Mouse (Mus musculus): ENCODE measurements around the gene Hspb8.

Hspb8 gene

DNA sequence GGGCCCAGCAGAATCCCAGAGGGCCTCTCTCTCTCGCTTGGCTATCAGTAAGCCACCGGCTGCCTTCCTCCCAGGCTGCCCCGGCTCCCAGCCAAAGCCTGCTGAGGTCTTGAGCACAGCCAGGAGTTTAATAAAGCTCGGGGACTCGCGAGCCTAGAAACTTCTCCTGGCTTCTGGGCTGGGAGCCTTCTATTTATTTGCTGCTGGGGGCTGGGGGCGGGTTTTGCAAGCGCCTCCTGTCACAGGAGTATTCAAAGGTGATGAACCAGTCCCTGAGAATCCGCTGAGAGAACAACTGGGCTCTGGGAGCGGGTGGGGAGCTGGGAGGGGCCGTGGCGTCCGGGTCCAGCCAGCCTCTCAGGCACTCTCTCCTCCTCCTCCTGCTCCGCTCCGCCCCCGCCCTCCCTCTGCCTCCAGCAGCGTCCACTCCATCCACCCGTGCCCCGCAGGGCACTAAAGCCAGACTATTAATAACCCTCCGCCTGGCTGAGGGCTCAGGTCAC is at the start of gene Hspb8:
Gene Hspb8 (minus strand): TSS at position 166 of the 503 bp plus-strand sequence.
- no peak for DNase-seq (ENCODE audit: low read depth, low spot score)

GRCm38 (mm10) chr5:116461354-116462042 is 38.8 kb upstream of the Hspb8 start:
- DNase-seq (ENCODE audit: low read depth, low spot score), result no peak

- DNase-seq (ENCODE audit: low read depth, low spot score), result no peak
Observed at GRCm38 (mm10) chr5:116459970-116460369, 37.3 kb upstream of the Hspb8 start.

GRCm38 (mm10) chr5:116457791-116458190 is 35.1 kb upstream of the Hspb8 start:
- DNase-seq (ENCODE audit: low read depth, low spot score), result no peak

DNA sequence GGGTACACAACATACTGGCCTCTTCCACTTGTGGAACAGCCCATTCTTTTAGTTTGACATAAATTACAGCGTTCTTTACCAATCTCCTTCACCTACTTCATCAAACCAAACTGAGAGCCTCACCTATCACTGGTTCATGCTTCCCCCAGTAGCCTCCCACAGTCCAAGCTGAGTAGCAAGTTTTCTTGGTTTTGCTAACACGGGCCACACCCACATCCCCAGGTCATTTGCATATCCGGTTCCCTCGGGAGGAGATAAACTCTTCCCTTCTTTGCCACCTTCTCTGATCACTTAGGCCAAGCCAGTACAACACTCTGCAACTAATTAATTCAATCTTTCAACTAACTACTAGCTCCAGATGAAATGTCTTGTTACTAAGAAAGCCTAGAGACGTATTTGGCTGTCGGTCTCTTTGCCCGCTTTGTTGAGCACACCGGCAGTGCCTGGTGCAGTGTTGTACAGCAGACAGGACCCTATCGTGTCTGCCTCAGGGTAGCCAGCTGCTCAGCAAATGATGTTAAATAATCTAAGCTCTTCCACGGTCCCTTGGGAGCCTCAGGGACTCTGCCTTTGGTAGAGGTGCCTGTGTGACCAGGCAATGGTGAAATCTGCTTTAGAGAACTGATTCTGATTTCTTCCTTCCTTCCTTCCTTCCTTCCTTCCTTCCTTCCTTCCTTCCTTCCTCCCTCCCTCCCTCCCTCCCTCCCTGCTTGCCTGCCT is 34.3 kb upstream of the Hspb8 start:
- DNase-seq (ENCODE audit: low read depth, low spot score), result no peak

DNA sequence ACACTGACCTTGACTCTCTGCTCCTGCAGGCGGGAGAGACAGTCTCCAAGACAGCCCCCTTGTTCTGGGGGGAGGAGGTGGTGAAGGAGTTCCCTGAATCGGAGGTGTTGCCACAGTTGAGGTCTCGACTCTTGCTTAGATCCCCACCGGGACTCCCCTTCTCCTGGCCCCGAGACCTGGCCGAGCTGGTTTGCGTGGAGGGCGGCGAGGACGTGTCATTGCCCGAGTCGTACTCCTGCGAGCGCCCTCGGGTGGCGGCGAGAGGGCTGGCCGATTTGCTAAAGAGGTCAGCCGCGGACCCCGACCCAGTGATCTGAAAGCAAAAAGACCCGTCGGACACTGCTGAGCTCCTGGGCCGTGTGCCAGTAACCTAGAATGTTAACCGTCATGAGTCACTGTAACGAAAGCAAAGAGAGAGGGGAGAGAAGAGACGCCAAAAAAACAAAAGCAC is 30.8 kb upstream of the Hspb8 start:
- DNase-seq (ENCODE audit: low read depth, low spot score), result no peak

DNA sequence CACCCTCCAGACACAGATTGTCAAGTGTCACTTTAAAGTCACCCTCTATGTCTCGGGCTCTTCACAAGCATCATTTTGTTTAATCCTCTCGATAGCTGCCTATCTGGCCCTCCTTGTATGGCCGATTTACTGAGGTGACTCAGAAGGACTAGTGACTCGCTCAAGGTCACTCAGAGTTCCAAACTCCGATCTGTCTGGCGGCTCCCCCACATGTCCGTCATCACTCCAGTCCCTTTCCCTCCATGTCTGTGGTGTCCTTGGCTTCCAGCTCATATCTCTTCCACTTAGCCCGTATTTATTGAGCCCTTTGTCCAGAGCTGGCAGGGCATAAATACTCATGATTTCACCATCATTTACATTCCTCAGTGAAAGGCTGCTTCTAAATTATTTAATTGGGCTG is 28.2 kb upstream of the Hspb8 start:
- DNase-seq (ENCODE audit: low read depth, low spot score), result no peak

GRCm38 (mm10) chr5:116449522-116450225 is 27.0 kb upstream of the Hspb8 start:
- no peak for DNase-seq (ENCODE audit: low read depth, low spot score)

DNA sequence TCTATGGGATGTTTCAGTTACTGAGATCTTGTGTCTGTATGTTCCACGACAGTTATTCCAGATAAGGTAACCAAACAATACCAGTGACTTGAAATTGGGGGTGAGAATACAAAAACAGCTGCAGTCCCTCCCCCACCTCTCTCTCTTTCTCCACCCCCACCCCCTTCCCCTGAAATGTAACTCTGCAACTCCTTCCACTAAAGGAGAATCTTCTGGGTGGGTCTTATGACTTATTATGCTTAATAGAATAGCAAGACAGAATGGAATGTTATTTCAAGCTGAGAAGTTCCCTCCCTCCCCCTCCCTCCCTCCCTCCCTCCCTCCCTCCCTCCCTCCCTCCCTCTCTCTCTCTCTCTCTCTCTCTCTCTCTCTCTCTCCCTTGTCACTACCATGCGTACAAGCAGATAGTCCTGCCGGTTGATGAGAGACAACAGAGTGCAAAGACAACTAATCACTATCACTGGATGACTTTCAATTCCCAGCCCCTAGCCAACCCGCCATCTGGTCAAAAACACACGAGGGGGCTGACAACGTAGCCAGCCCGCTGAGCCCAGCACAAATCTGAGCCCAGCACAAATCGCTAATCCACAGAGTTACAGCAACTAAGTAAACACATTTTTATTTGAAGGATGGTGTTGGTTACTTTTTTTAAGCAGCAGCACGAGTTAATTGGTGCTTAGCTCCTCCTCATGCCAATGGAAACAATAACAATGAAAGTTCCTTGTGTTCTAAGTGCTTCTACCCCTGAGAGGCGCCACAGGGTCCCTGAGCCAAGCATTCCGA is 25.9 kb upstream of the Hspb8 start:
- DNase-seq (ENCODE audit: low read depth, low spot score), result no peak

DNA sequence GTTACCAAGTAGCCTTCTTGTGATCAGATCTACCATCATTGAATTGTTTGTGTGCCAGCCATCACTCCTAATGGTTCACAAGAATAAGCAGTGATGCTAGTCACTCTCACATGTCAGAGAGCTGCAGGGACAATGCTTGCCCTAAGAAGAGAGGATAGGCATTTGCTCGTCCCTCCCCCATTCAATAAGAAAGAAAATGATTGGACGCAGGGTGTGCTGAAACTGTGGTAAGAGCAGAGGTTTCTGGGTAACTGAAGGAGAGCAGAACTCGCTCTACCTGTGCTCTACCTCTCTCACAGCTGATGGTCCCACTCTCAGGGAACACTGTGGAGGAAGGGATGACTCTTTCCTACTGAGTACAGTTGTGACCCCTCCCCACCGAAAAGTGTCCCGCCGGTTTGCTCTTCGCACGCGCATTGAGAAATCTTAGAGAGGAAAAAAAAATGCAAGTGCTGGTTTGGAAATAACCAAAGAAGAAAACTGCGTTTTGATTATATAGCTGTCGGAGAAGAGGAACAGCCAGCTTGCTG is 25.2 kb upstream of the Hspb8 start:
- no peak for DNase-seq (ENCODE audit: low read depth, low spot score)

GRCm38 (mm10) chr5:116446552-116446951 is 23.9 kb upstream of the Hspb8 start:
- DNase-seq (ENCODE audit: low read depth, low spot score), result no peak

DNA sequence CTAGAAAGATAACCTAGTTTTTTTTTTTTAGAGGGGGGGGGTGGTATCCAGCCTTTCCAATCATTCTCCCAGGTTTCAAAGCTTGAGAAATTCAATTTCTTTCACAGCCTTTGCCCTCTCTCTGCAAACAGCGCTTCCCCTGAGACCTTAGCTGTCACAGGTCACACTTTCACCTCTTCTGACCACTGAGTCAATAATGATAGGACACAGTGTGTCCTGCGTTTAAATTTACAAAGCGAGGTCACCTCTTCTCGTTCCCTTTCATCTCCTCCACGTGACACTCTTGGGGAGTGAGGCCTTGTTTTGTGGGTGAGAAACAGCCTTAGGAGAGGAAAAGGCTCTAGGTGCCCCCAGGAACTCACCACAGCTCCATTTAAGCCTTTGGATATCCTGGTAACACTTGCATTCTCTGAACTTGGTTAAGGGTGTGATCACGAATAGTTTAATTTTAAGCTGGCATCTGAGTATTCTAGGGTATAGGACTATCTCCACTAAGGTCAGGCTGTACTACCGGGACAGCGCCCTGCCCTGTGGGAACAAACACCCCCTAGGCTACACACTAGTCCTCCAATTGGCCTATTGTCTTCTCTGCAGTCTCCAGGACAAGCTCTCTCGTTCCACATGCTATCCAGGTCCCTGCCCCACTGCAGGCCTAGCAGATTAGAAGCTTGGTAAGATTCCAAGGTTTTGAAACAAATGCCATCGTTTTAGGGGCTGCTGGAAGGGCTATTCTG is 23.1 kb upstream of the Hspb8 start:
- no peak for DNase-seq (ENCODE audit: low read depth, low spot score)

GRCm38 (mm10) chr5:116444517-116444916 is 21.9 kb upstream of the Hspb8 start:
- no peak for DNase-seq (ENCODE audit: low read depth, low spot score)

DNA sequence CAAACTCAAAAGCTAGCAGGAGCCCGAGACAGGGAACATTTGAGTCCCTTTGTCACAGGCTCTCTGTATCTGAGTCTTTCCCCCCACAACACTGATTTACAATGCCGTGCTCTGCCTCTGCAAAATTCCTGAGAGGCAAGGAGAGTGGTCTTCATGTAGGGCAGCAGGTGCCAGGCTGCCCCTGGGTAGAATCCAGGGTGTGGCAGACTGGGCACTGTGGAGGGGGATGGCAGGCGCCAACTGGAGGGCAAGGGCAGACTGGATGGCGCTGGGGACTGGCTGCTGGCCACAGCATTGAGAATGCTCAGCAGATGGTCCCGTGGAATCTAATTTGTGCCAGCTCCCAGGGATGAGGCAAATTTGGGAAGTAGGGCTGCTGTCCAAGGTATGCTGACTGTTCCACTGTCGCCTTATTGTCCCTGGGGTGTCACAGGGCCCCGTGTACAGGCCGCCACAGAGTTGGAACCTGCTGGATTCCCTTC is 20.8 kb upstream of the Hspb8 start:
- no peak for DNase-seq (ENCODE audit: low read depth, low spot score)

GRCm38 (mm10) chr5:116442697-116443458 is 20.2 kb upstream of the Hspb8 start:
- no peak for DNase-seq (ENCODE audit: low read depth, low spot score)

- no peak for DNase-seq (ENCODE audit: low read depth, low spot score)
Observed at GRCm38 (mm10) chr5:116440251-116440650, 17.6 kb upstream of the Hspb8 start.

DNA sequence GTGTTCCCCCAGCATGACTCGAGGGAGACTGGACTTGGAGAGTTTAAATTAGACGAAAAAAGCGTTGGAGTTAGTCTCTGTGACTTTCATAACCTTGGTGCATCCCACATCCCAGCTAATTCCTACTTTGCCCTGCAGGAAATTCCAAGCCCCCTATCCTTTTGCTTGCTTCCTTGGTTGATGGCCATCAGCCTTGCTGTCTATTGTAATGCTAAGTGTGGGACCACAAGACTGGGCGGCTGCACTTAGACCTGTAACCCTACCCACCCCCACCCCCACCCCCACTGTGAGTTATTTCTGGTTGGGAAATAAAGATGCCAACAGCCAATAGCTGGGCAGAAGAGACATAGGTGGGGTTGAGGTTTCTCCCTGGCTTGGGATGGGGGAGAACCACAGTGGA is 15.7 kb upstream of the Hspb8 start:
- DNase-seq (ENCODE audit: low read depth, low spot score), result no peak

- DNase-seq (ENCODE audit: low read depth, low spot score), result no peak
Observed at GRCm38 (mm10) chr5:116436117-116436516, 13.5 kb upstream of the Hspb8 start.

DNA sequence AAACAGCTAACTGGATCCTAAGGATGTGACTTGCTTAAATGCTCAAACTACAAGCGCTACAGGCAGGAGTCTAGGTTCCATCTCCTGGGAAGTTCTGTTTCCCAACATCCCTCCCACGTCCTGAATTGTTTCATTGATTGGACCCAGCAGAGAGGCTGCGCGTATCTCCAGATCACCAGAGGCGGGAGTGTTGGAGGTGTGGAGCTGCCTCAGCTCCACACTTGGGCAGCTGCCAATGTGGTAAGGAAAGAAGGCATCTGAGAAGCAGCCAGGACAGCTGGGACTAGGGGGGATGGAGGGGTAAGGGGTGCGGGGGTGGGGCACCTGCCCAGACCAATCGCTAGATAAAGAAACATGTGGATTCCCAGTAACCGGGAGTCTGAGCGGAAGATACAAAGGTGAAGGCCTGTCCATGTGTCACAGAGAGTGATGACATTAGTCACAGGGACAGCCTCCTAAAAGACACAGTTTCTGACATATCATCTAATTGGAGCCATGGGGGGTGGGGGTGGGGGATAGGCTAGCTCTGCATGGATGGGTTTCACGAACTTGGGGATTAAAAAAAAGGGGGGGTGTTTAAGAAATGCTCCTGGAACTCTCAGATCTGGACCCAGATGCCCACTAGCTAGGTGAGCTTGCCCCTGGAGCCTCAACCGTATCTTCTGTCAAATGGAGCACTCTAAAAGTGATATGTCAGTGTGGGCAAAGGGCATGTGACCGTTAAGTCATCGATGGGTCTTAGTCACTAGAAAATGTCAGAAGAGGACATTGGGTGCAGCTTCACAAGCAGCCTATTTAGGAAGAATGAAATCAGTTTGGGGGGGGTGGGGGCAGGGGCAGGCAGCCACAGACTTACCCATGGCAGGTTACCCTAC is 12.5 kb upstream of the Hspb8 start:
- DNase-seq (ENCODE audit: low read depth, low spot score), result no peak

All from brain, embryonic 18.5 days (tissue).